Mouse (Mus musculus): ENCODE results near the gene Padi4. TPM values are rescaled to one million over a fixed set of nuclear protein-coding genes. Genes with fewer than 3 reads are reported as not detected.

The Padi4 gene
- total RNA-seq, 2 experiments from 2014 or later, result 0.15 TPM; not detected in 1

DNA sequence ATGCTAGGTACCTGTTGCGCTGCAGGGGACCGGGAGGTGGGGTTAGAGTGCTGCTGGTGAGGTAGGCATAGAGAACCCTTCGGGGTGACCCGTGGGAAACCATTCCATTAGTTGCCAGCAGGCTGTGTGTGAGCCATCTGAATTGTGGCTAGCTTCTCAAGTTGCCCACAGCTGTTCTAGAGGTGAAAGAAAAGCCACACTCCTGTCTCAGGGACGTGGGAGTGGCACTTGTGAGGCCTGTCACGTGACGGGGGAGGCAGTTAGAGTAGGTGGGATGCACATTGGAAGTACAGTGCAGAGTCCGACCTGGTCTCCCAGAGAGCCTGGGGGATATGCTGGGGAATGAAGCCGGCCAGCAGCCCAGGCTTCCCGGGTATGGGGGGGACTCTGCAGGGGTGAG, 64.4 kb downstream of the Padi4 start:
- intact Hi-C loops (cut with DNase I), result no loop called here
- no peak for DNase-seq

DNA sequence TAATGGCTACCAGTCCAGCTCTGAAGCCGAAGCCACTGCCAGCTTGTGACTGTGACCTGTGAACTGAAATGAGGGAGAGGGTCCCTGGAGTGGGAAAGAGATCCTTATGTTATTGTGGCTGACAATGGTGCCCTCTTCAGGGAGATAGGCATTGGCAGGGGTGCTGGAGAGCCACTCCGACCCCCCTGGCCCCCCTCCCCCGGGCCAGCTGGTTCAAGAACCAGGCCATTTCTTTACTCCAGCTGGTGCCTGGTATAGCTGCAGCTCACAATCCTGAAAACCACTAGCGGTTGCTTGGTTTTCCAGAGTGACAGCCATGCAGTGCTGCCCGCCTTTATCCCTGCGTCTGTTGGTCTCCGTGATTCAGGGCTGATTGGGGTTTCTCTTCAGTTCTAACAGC, 64.9 kb downstream of the Padi4 start:
- intact Hi-C loops (cut with DNase I), result no loop called here
- DNase-seq, result no peak

DNA sequence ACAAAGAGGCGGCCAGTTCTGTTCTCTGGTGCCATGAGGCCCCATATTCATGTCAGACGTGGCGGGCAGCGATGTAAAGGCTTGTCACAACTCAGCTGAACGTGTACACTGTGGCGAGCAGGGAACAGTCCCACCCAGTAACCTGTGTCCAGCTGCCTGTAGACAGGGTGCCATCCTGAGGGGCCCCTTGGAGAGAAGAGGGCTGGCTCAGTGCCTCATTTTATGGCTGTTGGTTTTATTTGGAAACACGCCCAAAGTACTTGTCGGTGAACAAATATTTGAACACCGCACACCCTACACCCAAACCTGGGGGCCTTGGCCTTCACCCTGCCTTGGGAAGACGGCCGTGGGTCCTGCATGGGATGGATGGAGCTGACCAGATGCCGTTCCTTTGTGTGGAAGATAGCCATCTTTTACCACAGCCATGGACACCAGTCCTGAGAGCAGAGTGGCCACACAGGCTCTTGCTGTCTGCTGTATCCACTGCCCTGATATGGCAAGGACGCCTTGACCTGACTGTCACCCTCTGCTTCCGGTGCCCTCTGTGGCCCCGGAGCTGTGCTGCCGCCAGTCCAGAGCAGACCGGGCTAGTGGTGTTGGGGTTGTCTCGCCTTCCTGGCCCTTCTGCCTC, 65.6 kb downstream of the Padi4 start:
- no peak for DNase-seq
- intact Hi-C loops (cut with DNase I), result no loop called here

DNA sequence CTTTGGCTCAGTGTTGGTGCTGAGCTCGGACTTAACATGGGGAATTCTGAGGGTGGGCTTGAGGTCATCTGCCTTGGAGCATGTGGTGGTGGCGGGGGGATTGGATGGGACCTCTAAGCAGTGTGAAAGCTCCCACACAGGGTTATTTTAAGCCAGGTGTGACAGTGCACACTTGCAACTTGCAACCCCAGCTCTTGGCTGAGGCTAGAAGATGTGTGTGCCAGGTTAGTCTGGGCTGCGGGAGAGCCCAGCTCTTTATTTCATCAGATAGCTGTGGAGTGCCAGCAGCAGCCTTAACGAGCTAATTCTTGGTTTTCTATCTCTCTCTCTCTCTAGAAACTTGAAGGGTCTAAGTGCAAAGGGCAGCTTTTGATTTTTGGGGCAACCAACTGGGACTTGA, 66.4 kb downstream of the Padi4 start:
- no peak for DNase-seq
- intact Hi-C loops (cut with DNase I), result no loop called here

DNA sequence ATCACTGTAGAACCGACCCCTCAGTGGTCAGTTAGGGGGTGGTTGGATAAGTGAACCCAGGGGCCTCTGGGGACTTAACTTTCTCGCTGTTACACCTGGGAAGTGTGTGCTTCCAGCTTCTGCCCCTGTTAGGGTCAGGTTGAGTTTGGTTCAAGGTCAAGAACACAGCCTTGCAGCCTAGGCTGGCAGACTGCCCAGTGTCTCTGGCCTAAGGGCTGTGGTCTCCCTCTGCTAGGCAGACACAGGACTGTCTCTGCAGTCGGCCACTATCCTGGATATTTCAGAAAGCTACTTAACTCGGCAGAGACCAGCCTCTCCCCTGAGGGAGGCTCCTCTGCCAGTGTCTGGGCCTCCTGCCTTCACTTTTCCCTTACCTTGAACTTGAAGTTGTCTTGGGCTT, 69.9 kb downstream of the Padi4 start:
- DNase-seq, result no peak
- intact Hi-C loops (cut with DNase I), result no loop called here

DNA sequence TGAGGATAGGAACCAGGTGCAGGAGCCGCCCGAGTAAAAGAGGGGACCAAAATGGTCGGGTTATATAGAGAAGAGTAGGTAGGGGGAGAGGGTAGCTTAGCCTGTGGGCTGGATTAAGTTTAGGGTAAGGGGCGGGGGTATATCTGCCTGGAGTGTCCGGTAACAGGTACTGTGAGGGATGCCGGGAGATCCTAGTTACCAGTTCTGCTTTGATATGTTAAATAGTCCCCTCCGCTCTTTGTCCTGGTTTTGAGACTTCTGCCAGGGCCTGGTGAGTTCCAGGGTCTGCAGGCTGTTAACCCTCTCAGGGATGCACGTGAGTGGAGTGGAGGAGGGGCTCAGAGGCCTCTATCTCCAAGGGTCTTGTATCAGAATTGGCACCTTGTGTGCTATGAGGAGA, 70.4 kb downstream of the Padi4 start:
- intact Hi-C loops (cut with DNase I), result no loop called here
- no peak for DNase-seq

DNA sequence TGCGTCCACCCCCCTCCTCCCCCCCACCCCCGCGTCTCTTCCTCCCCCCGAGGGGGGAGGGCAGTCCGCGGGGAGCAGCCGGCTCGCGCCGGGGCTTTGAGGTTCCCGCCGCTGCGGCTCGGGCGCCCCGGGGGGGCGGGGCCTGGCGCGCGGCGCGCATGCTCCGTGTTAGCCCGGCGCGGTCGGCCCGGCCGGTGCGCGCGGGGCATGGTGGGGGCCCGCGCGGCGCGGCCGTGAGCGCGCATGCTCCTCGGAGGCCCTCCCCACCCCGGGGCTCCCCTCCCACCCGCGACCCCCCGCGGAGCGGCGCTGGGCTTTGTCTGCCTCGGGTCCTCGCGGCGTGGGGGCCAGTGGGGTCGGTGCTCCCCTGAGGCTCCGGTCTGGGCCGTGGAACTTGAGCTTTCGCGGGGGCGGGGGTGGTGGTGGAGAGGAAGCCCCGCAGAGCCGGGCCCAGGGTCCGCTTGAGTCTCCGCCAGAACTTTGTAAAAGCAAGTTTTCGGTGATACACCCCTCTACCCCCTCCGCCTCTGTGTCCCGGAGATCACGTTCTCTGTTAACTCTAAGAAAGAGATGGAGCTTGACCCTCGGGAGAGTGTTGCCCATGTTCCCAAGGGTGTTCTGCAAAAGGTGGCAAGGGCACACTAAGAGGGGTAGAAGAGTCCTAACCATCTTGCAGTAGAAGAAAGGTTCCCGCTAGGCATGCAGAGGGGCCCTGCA, 71.3 kb downstream of the Padi4 start:
- peak; percentile 80 to 81 for DNase-seq
- intact Hi-C loops (cut with DNase I), result no loop called here

DNA sequence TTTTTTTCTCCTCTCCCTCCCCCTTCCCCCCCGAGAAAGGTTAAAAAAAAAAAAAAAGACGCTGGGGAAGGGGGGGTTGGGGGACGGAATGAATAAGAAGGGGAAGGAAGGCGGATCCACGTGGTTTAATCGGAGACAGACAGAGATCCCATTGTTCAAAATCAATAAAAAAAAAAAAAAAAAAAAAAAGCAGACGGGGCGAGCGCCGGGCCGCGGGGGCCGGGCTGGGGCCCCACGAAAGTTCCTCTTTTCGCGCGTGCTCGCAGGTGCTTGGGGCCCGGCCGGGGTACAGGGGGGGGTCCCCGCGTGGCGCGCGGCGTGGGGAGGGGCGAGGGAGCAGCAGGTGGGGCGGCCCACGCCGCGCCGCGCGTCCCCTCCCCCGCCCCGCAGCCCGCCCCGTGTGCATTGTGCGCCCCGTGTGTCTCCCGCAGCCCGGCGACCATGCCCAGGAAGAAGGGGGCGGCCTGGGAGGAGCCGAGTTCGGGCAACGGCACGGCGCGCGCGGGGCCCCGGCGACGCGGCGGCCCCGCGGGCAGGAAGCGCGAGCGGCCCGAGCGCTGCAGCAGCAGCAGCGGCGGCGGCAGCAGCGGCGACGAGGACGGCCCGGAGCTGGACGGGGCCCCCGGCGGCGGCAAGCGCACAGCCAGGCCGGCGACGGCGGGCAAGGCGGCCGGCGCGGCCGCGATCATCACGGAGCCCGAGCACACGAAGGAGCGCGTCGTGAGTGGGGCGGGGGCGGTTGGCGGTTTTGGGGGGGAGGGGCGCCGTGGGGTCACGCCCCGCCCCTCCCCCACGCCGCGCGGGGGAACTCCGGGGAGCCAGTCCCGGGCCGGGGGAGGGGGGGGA, 72.1 kb downstream of the Padi4 start:
- intact Hi-C loops (cut with DNase I), result no loop called here
- DNase-seq, result no peak

DNA sequence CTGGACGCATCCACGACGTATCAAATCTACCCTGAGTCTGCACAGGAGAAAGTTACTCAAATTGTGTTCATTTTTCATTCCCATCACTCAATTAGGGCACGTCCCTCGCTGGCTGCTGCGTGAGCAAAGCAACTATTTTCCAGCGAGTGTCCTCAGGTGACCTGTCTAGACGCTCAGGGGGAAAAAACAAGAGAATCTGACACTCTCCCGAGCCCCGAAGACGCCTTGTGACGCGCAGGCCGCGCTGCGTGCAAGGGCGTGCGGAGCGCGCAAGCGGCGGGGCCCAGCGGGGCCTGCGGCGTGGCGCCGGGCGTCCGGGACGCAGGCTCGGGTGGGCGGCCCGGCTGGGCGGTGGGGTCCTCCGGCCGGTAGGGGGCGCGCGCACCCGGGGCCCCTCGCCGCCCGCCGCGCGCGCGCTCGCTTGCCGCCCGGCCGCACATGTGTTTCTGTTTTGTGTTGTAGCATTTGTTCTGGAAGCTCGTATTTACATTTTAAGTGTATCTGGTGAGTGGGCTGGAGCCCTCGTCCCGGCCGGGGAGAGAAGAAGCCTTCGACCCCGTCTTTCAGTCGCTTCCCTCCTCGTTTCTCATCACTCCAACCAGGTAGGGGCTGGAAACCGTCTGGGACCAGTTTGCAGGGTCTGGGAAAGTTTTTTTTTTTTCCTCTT, 72.9 kb downstream of the Padi4 start:
- peak; percentile 74 to 76 for DNase-seq
- intact Hi-C loops (cut with DNase I), result no loop called here

DNA sequence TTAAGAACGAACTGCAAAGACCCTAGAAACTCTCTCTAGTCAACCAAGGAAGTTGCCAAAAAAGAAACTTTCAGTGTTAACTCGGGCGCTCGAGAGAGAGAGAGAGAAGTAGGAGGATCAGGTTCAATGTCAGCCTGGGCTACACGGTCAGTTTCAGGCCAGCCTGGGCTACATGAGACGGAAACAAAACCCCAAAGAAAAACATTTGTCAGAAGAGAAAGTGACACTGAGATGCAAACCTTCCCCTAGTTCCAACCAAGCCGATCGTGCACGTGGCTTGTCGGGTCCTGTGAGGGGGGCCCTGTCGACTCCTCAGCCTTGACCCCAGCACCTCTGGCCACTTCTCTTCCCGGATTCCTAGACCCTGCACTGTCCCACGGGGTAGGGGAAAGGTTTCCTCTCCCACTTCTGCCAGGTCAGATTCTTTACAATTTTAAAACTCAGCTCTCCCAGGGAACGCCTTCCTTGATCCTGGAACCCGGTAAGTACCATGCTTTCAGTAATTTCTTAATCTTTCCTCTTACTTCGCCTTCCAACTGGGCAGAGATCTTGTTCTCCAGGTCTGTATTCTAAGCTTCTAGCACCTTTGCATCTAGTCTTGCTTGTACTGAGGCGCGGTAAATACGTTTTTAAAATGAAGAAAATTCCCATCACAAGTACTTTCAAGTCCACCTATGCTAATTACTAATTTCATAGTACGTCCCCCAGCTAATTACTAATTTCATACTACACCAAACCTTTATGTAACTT, 73.6 kb downstream of the Padi4 start, which contains the start of gene Rcc2:
Gene Rcc2 (plus strand): TSS at position 273 of the 750 bp plus-strand sequence.
- DNase-seq, result no peak
- intact Hi-C loops (cut with DNase I), result no loop called here

DNA sequence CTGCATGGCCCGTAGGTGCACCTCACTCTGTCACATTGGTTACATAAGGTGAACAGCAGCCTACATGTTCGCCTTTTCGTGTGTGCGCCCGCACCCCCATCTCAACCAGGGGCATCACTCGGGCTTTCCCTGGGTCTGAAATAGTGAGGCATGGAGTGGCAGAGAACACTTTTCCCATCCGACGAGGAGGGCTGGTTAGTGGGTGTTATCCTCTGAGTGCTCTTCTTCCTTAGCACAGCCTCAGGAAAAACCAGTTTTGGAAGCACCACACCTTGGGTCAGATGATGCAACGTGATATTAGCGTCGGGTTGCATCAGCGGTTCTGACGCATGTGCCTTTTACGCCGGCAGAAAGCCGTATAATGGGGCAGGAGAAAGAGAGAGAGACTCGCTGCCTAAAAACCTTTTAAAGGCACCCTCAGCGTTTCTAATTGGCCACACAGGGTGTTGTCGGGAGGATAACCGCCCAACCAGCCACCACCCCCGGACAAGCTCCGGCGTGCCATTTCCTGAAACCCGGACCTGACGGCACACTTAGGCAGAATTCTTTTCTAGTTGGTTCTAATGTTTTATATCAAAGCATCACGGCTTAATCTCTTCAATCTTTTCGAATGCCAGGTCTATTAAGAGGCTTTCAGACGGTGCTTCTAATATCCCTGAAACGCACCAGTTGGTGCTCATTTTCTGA, 74.5 kb downstream of the Padi4 start:
- intact Hi-C loops (cut with DNase I), result no loop called here
- DNase-seq, result peak; percentile 47 to 56

Small RNA genes within 50 kb of the gene (microRNA-seq; reads per million reads assigned to microRNA genes)
- gene Gm25951, result 0 reads per million in 2 experiments

Other genes with a start within 250 kb of the Padi4 start
- 10 to 100 TPM; 39.0 to 49.9 TPM for gene Arhgef10l, start 108.2 kb downstream of the Padi4 start, total RNA-seq (2021)
- gene Rcc2, start 73.7 kb downstream of the Padi4 start, total RNA-seq (2021), result 1 to 10 TPM; 8.1 to 9.5 TPM
- not detected for gene Padi6, start 31.6 kb downstream of the Padi4 start, total RNA-seq (2021)
- gene Padi3, start 36.4 kb upstream of the Padi4 start, total RNA-seq (2021), result 1 to 10 TPM; 2.0 to 3.0 TPM
- gene Padi1, start 71.5 kb upstream of the Padi4 start, total RNA-seq (2021), result under 1 TPM; 0.07 to 0.08 TPM
- gene Padi2, start 132.1 kb upstream of the Padi4 start, total RNA-seq (2021), result 100 to 1,000 TPM; 105 to 170 TPM
- gene Sdhb, start 187.0 kb upstream of the Padi4 start, total RNA-seq (2021), result 100 to 1,000 TPM; 568 to 650 TPM
- 10 to 100 TPM; 16.6 to 17.5 TPM for gene Atp13a2, start 212.6 kb upstream of the Padi4 start, total RNA-seq (2021)
- 1 to 10 TPM; 6.2 to 7.4 TPM for gene Mfap2, start 236.2 kb upstream of the Padi4 start, total RNA-seq (2021)

All from gastrocnemius, postnatal 36 days (tissue).